Comparison of ENCODE assay signal across 8 mouse cellular contexts in the genomic region with DNA sequence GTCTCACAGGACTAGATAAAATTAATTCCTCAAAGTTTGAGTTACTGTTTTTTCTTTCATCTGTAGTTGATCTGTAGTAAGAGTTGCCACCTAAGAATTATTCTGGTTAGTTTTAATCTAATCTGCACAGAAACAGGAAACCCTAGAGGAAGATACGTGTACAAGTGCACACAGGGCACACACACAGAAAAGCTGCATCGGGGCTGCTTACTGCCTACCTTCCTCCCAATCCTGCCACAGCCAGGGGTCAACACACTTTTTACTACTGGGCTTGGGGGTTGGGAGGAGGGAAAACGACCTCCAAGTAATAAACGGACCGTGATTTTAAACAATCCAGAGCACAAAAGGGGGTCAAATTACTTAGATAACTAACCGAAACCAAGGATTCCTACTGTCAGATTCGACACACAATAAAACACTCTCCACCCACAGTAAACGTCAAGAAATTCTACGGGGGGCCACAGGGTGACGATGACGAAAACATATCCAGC. TPM values are rescaled to one million over a fixed set of nuclear protein-coding genes. Genes with fewer than 3 reads are reported as not detected.
DNase-seq lines count a peak whose midpoint lies in the region; ATAC-seq lines count a peak whose summit lies in the region.

No protein-coding gene starts in this region.

- peak; percentile 3 for DNase-seq in cerebellum, adult 8-10 months
- DNase-seq in cerebellum, adult 11-12 months = no peak
- peak; percentile 71 to 75 for DNase-seq in B cell, adult 2 months
- no peak for DNase-seq in embryonic facial prominence, embryonic 14.5 days (ENCODE audit: low spot score)
- no peak for DNase-seq in c-Kit-positive CD71-positive TER-119-positive erythroid progenitor cells, embryonic 14.5 days (ENCODE audit: low spot score)
- DNase-seq in T-cell, adult 2 months (ENCODE audit: low spot score) = no peak

- H3K9me3 ChIP-seq in embryonic facial prominence, embryonic 14.5 days (ENCODE audit: control insufficient read depth, low read length) = no peaks in the 10 kb centered on the region
- H3K9me3 ChIP-seq in midbrain, embryonic 15.5 days = no peaks in the 10 kb centered on the region

- ATAC-seq in embryonic facial prominence, embryonic 14.5 days (ENCODE audit: low read depth) = no peak
- peak; percentile 51 for ATAC-seq in inflammation-experienced regulatory T-cells, adult 6 months
- ATAC-seq in midbrain, embryonic 15.5 days (replicated peaks) = no peak

- H3K4me1 ChIP-seq in embryonic facial prominence, embryonic 14.5 days (ENCODE audit: control insufficient read depth, insufficient read depth, low read length) = peaks cover 23% of the 10 kb centered on the region
- peaks cover 18% of the 10 kb centered on the region for H3K4me1 ChIP-seq in midbrain, embryonic 15.5 days

- no peaks in the 10 kb centered on the region for H3K27me3 ChIP-seq in embryonic facial prominence, embryonic 14.5 days (replicated peaks; ENCODE audit: control insufficient read depth, insufficient read depth, low read length)
- H3K27me3 ChIP-seq in midbrain, embryonic 15.5 days (replicated peaks) = no peaks in the 10 kb centered on the region

- peak overlapping the region; percentile 95 for H3K27ac ChIP-seq in embryonic facial prominence, embryonic 14.5 days (replicated peaks; ENCODE audit: low read depth, low read length)
- no peak overlapping the region for H3K27ac ChIP-seq in midbrain, embryonic 15.5 days

- peak overlapping the region; percentile 95 for H3K4me3 ChIP-seq in embryonic facial prominence, embryonic 14.5 days (ENCODE audit: low read depth, low read length)
- peak overlapping the region; percentile 81 for H3K4me3 ChIP-seq in midbrain, embryonic 15.5 days

- peak overlapping the region; percentile 92 for H3K9ac ChIP-seq in embryonic facial prominence, embryonic 14.5 days (ENCODE audit: low read depth, low read length)
- peak overlapping the region; percentile 80; the same call in 1 of the 2 replicates for H3K9ac ChIP-seq in midbrain, embryonic 15.5 days

- peak overlapping the region; percentile 68 for H3K4me2 ChIP-seq in embryonic facial prominence, embryonic 14.5 days (ENCODE audit: low read depth, low read length)
- peak overlapping the region; percentile 77 for H3K4me2 ChIP-seq in midbrain, embryonic 15.5 days

- no peaks in the 10 kb centered on the region for H3K36me3 ChIP-seq in embryonic facial prominence, embryonic 14.5 days (ENCODE audit: control insufficient read depth, insufficient read depth, low read length)
- no peaks in the 10 kb centered on the region for H3K36me3 ChIP-seq in midbrain, embryonic 15.5 days (replicated peaks)

- under 1% methylated on average over 11 of the region's 11 CpGs for WGBS in embryonic facial prominence, embryonic 14.5 days
- WGBS in midbrain, embryonic 15.5 days = under 1% methylated on average over 11 of the region's 11 CpGs

RNA-seq across cellular contexts. Expression of a gene that starts 1.6 kb away (rescaled TPM):
- polyA plus RNA-seq in embryonic facial prominence, embryonic 14.5 days (2014; fragmentation: Nextera tagmentation; extraction: Ambion mirVana) = 17.7 TPM in 2 replicates
- 100 to 1,000 TPM in 2 of 3 experiments, 10 to 100 TPM in 1; 81.9 to 104 (median 103) TPM for polyA plus RNA-seq in inflammation-experienced regulatory T-cells, adult 6 months (2017; shearing (Covaris generic))
- 10.5 and 12.2 TPM in 2 replicates for polyA plus RNA-seq in midbrain, embryonic 15.5 days (2015; fragmentation: Nextera tagmentation; extraction: Ambion mirVana)

Comparison
In these comparisons a context has a peak if more than half of its experiments do, and no peak if none do; other contexts are left out.
1. DNase-seq: peak in cerebellum, adult 8-10 months (single experiment) and B cell, adult 2 months (2 of 2); none in cerebellum, adult 11-12 months (single experiment), embryonic facial prominence, embryonic 14.5 days (single experiment), c-Kit-positive CD71-positive TER-119-positive erythroid progenitor cells, embryonic 14.5 days (single experiment) and T-cell, adult 2 months (single experiment).